Mouse (Mus musculus) kidney, embryonic 14.5 days (tissue): Measurements from ENCODE around the gene Sycp2. TPM values are rescaled to one million over a fixed set of nuclear protein-coding genes. Genes with fewer than 3 reads are reported as not detected.

Experiments used
- ATAC-seq: fragments of 200-750 bp; cut with Nextera tagmentation; 2 replicates; pipeline ENCODE4 v1.8.0; 2017; ENCODE audit warnings: moderate number of reproducible peaks, mild to moderate bottlenecking, moderate TSS enrichment, moderate library complexity; ENCODE audit not compliant: low FRiP score, low TSS enrichment
- H3K27ac ChIP-seq: fragments of 300-500 bp; sonication (generic); 2 replicates; pipeline ENCODE4 v1.5.1; 2014; ENCODE audit warnings: low read depth, mild to moderate bottlenecking, low read length, moderate library complexity, mixed read lengths
- H3K27me3 ChIP-seq: fragments of 300-500 bp; sonication (generic); 2 replicates; pipeline ENCODE4 v1.6.1; 2014; ENCODE audit warnings: mild to moderate bottlenecking, low read length; ENCODE audit not compliant: control insufficient read depth, insufficient read depth
- H3K36me3 ChIP-seq: fragments of 300-500 bp; sonication (generic); 2 replicates; pipeline ENCODE4 v1.6.1; 2014; ENCODE audit warnings: low read length, mixed read lengths; ENCODE audit not compliant: control insufficient read depth, insufficient read depth
- H3K4me1 ChIP-seq: fragments of 300-500 bp; sonication (generic); 2 replicates; pipeline ENCODE4 v1.6.1; 2014; ENCODE audit warnings: low read length, mixed read lengths; ENCODE audit not compliant: control insufficient read depth, insufficient read depth
- H3K4me2 ChIP-seq: fragments of 300-500 bp; sonication (generic); replicated peaks from 2 replicates; pipeline ENCODE4 v1.6.1; 2014; ENCODE audit warnings: low read depth, mild to moderate bottlenecking, low read length
- H3K4me3 ChIP-seq: fragments of 300-500 bp; sonication (generic); 2 replicates; pipeline ENCODE4 v1.5.1; 2014; ENCODE audit warnings: mild to moderate bottlenecking, low read length
- H3K9ac ChIP-seq: fragments of 300-500 bp; sonication (generic); 2 replicates; pipeline ENCODE4 v1.6.1; 2014; ENCODE audit warnings: low read depth, mild to moderate bottlenecking, low read length, moderate library complexity
- H3K9me3 ChIP-seq: fragments of 300-500 bp; sonication (generic); 2 replicates; pipeline ENCODE4 v1.6.1; 2016; ENCODE audit warnings: low read length; ENCODE audit not compliant: control insufficient read depth
- WGBS: fragments of 180-500 bp; shearing (Covaris S2); extraction: QIAGEN DNeasy Blood & Tissue Kit; methylation state at CpG from one replicate; pipeline ENCODE4 v1.1.7; 2014; 5-methylcytosine and 5-hydroxymethylcytosine counted together
- polyA plus RNA-seq: library from polyadenylated mRNA; unstranded; fragments of >200 nt; fragmentation: Nextera tagmentation; extraction: Ambion mirVana; gene quantifications from 2 replicates; pipeline ENCODE4 v1.2.1, GENCODE M21; 2014

Sycp2 gene
- polyA plus RNA-seq, 1 experiment from 2014 or later = not detected

DNA sequence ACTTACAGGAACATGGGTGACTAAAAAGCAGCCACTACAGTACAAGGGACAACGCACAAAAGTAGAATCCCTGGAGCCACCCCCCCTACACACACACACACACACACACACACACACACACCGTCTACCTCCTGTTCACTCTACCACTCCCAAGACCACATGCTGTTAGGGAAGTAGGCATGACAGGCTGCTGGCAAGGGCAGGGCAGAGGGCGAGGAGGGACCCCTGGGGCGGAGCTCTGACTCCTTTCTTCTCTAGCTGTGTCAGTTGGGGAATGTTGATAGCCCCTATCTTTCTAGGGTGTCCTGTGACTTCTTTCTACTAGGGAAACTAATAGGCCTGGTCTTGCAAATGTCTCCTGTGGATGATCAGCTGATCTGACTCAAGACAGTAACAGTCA, 9.5 kb upstream of the Sycp2 start:
- Histone ChIP-seq H3K36me3 (peaks cover 2% of the 10 kb centered on the region; the same call in 1 of the 2 replicates), H3K27ac (no peak overlapping the region), H3K4me1 (peaks cover 21% of the 10 kb centered on the region; the same call in 1 of the 2 replicates), H3K9me3 (no peaks in the 10 kb centered on the region), H3K9ac (no peak overlapping the region), H3K27me3 (no peaks in the 10 kb centered on the region), H3K4me2 (no peak overlapping the region), H3K4me3 (no peak overlapping the region)
- 70% methylated on average over 4 of the region's 4 CpGs for WGBS
- no peak for ATAC-seq

DNA sequence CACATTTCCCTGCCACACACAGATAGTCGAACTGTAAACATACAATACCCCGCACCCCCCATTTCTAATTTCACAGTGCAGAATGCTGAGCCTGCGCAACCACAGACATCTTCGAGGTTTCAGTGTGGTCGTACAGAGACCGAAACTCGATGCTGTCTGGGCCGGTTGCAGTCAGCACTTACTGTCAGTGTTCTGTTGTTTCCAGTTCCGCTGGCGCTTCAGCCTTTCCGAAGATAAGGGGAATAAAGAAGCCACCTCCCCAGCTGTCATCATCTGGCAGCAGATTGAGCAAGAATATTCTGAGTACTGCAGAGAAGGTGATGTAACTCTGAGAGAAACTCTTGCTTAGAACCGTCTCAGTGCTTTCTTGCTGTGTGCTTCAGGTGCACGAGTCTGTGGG, 8.9 kb upstream of the Sycp2 start:
- no peak overlapping the region for H3K27ac ChIP-seq

DNA sequence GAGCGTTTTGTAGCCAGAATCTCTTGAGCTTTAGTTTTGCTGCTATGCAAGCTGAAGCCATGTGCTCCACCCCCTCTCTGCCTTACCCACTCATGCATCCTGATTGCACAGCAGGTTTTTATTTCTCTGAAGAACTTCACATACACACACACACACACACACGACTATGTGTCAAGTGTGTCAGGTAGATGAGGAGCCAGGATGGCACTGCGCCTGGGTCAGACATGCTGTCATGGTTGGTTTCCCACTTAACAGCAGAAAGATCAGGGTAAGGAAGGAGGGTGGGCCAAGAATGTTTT, 7.6 kb upstream of the Sycp2 start:
- Histone ChIP-seq H3K4me1 (peaks cover 21% of the 10 kb centered on the region; the same call in 1 of the 2 replicates), H3K9me3 (no peaks in the 10 kb centered on the region), H3K4me2 (peak overlapping the region; percentile 96), H3K4me3 (peak overlapping the region; percentile 64), H3K9ac (no peak overlapping the region; the same call in 1 of the 2 replicates), H3K36me3 (no peaks in the 10 kb centered on the region), H3K27me3 (no peaks in the 10 kb centered on the region), H3K27ac (no peak overlapping the region)
- WGBS = 19% methylated on average over 3 of the region's 3 CpGs
- ATAC-seq = no peak; the same call in 1 of the 2 replicates

More for the DNA sequence above, 8.9 kb upstream of the Sycp2 start:
- no peaks in the 10 kb centered on the region for H3K27me3 ChIP-seq
- H3K9ac ChIP-seq = no peak overlapping the region
- H3K4me1 ChIP-seq = peaks cover 21% of the 10 kb centered on the region; the same call in 1 of the 2 replicates
- H3K9me3 ChIP-seq = no peaks in the 10 kb centered on the region
- H3K4me3 ChIP-seq = no peak overlapping the region
- 60% methylated on average over 13 of the region's 13 CpGs for WGBS
- no peak overlapping the region for H3K4me2 ChIP-seq
- ATAC-seq = no peak
- H3K36me3 ChIP-seq = peaks cover 2% of the 10 kb centered on the region; the same call in 1 of the 2 replicates

DNA sequence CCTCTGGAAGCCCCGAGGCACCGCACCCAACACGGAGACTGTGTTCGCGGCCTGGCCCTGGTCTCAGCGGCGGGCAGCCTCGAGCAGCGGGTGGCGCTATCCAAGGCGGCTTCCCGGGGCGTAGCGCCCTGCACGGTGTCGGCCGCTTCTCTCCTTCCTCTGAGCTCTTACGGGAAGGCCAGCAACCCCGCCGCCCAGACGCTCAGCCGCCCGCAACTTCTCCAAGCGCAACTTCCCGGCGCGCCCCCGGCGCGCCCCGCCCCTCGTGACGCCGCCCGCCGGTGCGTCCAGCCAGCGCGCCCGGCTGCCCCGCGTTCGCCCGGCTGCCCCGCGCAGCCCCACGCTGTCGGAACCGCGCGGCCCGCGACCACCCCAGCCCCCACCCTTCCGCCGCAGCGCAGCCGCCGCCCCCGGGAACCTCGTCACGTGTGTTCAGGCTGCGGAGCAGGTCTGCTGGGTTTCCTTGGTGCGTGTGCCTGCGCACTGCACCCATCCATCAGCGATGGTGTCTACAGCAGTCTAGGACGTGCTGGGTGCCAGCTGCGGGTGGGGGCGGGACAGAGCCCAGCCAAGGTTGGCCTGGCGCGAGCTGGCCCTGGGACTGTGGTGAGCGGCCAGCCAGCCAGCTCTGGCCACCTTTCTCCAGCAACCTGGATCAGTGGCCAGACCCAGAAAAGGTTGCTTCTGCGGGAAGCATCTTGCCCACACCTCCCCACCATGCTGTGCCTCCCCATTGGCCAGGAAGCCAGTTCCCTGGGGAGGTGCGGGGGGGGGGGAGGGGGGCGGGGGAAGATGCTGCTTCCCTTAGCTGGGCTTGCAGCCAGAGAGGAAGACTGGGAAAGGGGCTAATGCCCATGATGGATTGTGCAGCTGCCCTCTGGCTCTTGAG, 7.0 kb upstream of the Sycp2 start, which contains the start of the genes Ppp1r3d and Fam217b:
Gene Ppp1r3d (minus strand): TSS at position 212 of the 889 bp plus-strand sequence.
Gene Fam217b (plus strand): TSS at position 264 of the 889 bp plus-strand sequence.
- peak within 1 kb of the TSS; percentile 67 for H3K9ac ChIP-seq
- H3K27ac ChIP-seq = no peak within 1 kb of the TSS
- under 1% methylated on average over 65 of the region's 74 CpGs for WGBS

GRCm38 (mm10) chr2:178413481-178414260, 6.2 kb upstream of the Sycp2 start:
- Histone ChIP-seq H3K36me3 (no peaks in the 10 kb centered on the region), H3K9ac (peak overlapping the region; percentile 67), H3K27me3 (no peaks in the 10 kb centered on the region), H3K9me3 (no peaks in the 10 kb centered on the region), H3K4me3 (peak overlapping the region; percentile 64), H3K4me2 (peak overlapping the region; percentile 96), H3K27ac (no peak overlapping the region), H3K4me1 (peaks cover 21% of the 10 kb centered on the region; the same call in 1 of the 2 replicates)
- 15% methylated on average over 75 of the region's 75 CpGs for WGBS
- ATAC-seq = peak; percentile 9

More for the DNA sequence above, 7.0 kb upstream of the Sycp2 start, which contains the start of the genes Ppp1r3d and Fam217b:
- H3K36me3 ChIP-seq = no peaks in the 10 kb centered on the region
- ATAC-seq = peak; percentile 83
- H3K4me1 ChIP-seq = peaks cover 21% of the 10 kb centered on the region; the same call in 1 of the 2 replicates
- H3K4me3 ChIP-seq = peak within 1 kb of the TSS; percentile 64
- no peaks in the 10 kb centered on the region for H3K9me3 ChIP-seq
- H3K4me2 ChIP-seq = peak within 1 kb of the TSS; percentile 96
- H3K27me3 ChIP-seq = no peaks in the 10 kb centered on the region

GRCm38 (mm10) chr2:178413081-178413480, 5.6 kb upstream of the Sycp2 start:
- peak; percentile 1; the same call in 1 of the 2 replicates for ATAC-seq
- WGBS = 59% methylated on average over 13 of the region's 13 CpGs
- H3K9ac ChIP-seq = no peak overlapping the region

DNA sequence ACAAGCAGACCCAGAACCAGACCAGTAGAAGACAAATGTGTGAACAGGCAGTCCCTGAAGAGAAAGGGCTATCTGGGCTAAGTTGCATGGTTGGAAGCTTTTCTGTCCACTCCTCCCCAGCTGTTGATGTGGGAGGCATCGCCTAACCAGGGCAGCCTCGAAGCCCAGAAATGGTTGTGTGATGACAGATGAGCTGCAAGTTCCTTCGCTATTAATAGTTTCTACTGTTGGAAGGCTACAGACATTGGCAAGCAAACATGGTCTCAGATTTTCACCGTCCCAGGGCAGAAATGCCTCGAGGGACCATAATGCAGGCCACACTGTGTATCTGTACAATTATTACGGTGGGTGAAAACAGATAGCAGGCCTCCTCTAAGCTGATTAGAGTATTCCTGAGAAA, 5.1 kb upstream of the Sycp2 start:
- H3K4me1 ChIP-seq = peaks cover 21% of the 10 kb centered on the region; the same call in 1 of the 2 replicates
- 48% methylated on average over 6 of the region's 6 CpGs for WGBS
- no peaks in the 10 kb centered on the region for H3K27me3 ChIP-seq
- no peak overlapping the region for H3K4me3 ChIP-seq
- no peak overlapping the region for H3K27ac ChIP-seq
- peaks cover under 1% of the 10 kb centered on the region; the same call in 1 of the 2 replicates for H3K9me3 ChIP-seq
- no peak for ATAC-seq
- no peak overlapping the region for H3K9ac ChIP-seq
- H3K36me3 ChIP-seq = no peaks in the 10 kb centered on the region
- no peak overlapping the region; the same call in 1 of the 2 replicates for H3K4me2 ChIP-seq

More at GRCm38 (mm10) chr2:178413081-178413480, 5.6 kb upstream of the Sycp2 start:
- Histone ChIP-seq H3K4me3 (peak overlapping the region; percentile 64), H3K9me3 (no peaks in the 10 kb centered on the region), H3K36me3 (no peaks in the 10 kb centered on the region), H3K27me3 (no peaks in the 10 kb centered on the region), H3K27ac (no peak overlapping the region), H3K4me1 (peaks cover 21% of the 10 kb centered on the region; the same call in 1 of the 2 replicates), H3K4me2 (peak overlapping the region; percentile 96; the same call in 1 of the 2 replicates)

GRCm38 (mm10) chr2:178410286-178410685, 2.8 kb upstream of the Sycp2 start:
- peaks cover 7% of the 10 kb centered on the region for H3K9me3 ChIP-seq
- 82% methylated on average over 6 of the region's 6 CpGs for WGBS

More at GRCm38 (mm10) chr2:178410286-178410685, 2.8 kb upstream of the Sycp2 start:
- H3K36me3 ChIP-seq = no peaks in the 10 kb centered on the region
- H3K27me3 ChIP-seq = no peaks in the 10 kb centered on the region
- no peak overlapping the region for H3K9ac ChIP-seq
- no peak overlapping the region for H3K27ac ChIP-seq
- peaks cover 15% of the 10 kb centered on the region; the same call in 1 of the 2 replicates for H3K4me1 ChIP-seq
- H3K4me3 ChIP-seq = no peak overlapping the region
- H3K4me2 ChIP-seq = no peak overlapping the region
- ATAC-seq = no peak
